Mouse (Mus musculus): Measurements from ENCODE around the gene Arhgap23. TPM values are rescaled to one million over a fixed set of nuclear protein-coding genes. Genes with fewer than 3 reads are reported as not detected.

Arhgap23 gene
- polyA plus RNA-seq, 1 experiment from 2014 or later = 10.9 TPM

DNA sequence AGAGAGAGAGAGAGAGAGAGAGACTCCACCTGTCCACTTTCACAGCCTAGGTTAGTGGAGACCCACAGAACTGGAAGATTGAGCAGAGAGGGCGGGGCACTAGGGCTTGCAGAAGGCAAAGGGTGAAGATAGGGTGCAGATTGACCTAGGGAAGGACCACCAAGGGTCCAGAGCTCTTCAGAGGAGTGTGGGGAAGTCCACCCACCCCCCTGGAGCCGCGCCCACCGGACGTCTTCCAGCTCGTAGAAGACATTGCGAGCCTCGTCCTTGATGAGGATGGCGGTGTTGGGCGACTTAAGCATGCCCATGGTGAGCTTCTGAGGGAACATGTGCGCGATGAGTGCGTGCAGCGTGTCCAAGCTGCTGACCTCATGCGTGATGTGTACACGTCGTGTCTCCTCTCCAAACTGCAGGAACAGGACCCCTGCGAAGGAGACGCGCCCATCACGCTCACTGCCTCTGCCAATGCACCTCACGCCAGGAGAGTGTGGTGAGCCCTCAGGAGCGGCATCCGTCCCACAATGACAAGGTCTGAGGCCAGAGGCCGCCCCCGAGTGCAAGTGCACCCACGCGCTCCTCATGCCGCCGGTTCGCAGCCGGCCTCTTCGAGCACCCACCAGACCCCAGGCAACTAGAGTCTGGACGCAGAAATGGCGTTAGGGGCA is 120.9 kb downstream of the Arhgap23 start:
- peaks cover 30% of the 10 kb centered on the region for H3K4me1 ChIP-seq (replicated peaks; ENCODE audit: control insufficient read depth, insufficient read depth, low read length)
- no peak overlapping the region for H3K9ac ChIP-seq (ENCODE audit: low read depth, low read length)
- no peak for DNase-seq (ENCODE audit: low spot score)
- ATAC-seq (replicated peaks; ENCODE audit: low FRiP score) = no peak
- peaks cover 73% of the 10 kb centered on the region for H3K27me3 ChIP-seq (replicated peaks; ENCODE audit: control insufficient read depth, insufficient read depth, low read length)
- H3K4me2 ChIP-seq = peak overlapping the region; percentile 61
- no peaks in the 10 kb centered on the region for H3K36me3 ChIP-seq (ENCODE audit: control insufficient read depth, insufficient read depth, low read length)
- H3K4me3 ChIP-seq (ENCODE audit: low read depth, low read length) = peak overlapping the region; percentile 36
- WGBS = 11% methylated on average over 35 of the region's 35 CpGs
- H3K27ac ChIP-seq (ENCODE audit: low read depth, low read length) = no peak overlapping the region; the same call in 1 of the 2 replicates
- no peaks in the 10 kb centered on the region for H3K9me3 ChIP-seq (ENCODE audit: control insufficient read depth, low read length)

DNA sequence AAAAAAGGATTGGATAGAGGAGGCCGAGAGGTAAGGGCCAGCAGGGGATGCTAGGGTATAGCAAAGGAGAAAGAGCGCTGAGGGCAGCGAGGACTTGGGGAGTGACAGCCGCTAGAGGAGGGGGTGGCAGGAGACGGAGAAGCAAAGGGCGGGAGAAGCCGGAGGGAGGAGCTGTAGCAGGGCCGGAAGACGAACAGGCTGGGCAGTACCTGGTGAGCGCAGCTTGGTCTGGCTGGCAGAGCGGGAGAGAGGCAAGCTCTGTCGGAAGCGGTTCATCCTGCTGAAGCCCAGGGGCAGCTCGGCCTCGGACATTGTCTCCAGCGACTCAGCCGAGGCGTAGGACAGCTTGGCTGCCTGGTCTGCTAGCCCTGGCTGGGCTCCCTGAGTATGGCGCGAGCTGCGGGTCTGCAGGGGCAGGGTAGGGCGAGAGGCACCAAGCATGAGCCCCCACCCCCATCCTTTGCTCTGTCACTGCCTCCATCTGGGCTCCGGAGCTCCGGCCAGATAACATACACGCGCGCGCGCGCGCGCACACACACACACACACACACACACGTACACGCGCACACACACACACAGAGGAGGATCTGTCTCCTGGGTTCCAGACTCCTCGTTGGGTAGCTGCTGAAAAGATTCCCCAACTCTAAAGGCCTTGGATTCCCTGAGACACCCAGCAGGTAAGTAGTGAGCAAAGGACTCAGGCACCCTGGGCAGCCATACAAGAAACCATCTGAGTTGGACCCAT is 121.7 kb downstream of the Arhgap23 start:
- no peak for DNase-seq (ENCODE audit: low spot score)
- ATAC-seq (replicated peaks; ENCODE audit: low FRiP score) = no peak
- peaks cover 73% of the 10 kb centered on the region for H3K27me3 ChIP-seq (replicated peaks; ENCODE audit: control insufficient read depth, insufficient read depth, low read length)
- peak overlapping the region; percentile 61 for H3K4me2 ChIP-seq
- peaks cover 28% of the 10 kb centered on the region for H3K4me1 ChIP-seq (replicated peaks; ENCODE audit: control insufficient read depth, insufficient read depth, low read length)
- H3K36me3 ChIP-seq (ENCODE audit: control insufficient read depth, insufficient read depth, low read length) = no peaks in the 10 kb centered on the region
- H3K9me3 ChIP-seq (ENCODE audit: control insufficient read depth, low read length) = no peaks in the 10 kb centered on the region
- no peak overlapping the region; the same call in 1 of the 2 replicates for H3K27ac ChIP-seq (ENCODE audit: low read depth, low read length)
- 1% methylated on average over 36 of the region's 36 CpGs for WGBS
- no peak overlapping the region for H3K9ac ChIP-seq (ENCODE audit: low read depth, low read length)
- peak overlapping the region; percentile 36 for H3K4me3 ChIP-seq (ENCODE audit: low read depth, low read length)

DNA sequence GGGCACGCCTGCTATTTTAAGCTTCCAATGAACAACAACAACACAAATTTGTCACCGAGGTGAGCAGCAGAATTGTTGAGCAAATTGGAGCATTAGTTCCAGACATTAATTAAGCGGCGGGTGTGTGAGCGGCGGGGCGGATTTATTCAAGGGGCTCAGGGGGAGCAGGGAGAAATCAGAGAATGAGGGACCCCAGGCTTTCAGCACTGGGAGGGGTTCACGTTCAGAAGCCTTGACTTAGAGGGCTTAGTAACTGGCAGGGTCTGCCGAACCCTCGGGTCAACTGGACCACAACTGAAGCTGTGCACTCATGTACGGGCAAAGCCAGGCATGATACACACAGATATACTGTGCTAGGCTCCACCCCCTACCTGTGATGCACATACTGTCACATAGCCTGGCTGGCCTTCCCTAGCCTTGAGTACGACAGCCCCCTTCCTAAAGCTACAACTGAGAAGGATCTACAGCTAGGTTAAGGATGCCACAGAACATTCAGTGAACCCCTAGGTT is 122.3 kb downstream of the Arhgap23 start:
- Histone ChIP-seq H3K4me1 (replicated peaks; ENCODE audit: control insufficient read depth, insufficient read depth, low read length) (peaks cover 23% of the 10 kb centered on the region), H3K4me2 (peak overlapping the region; percentile 61; the same call in 1 of the 2 replicates), H3K27me3 (replicated peaks; ENCODE audit: control insufficient read depth, insufficient read depth, low read length) (peaks cover 73% of the 10 kb centered on the region), H3K9me3 (ENCODE audit: control insufficient read depth, low read length) (no peaks in the 10 kb centered on the region), H3K27ac (ENCODE audit: low read depth, low read length) (no peak overlapping the region), H3K9ac (ENCODE audit: low read depth, low read length) (no peak overlapping the region), H3K4me3 (ENCODE audit: low read depth, low read length) (no peak overlapping the region), H3K36me3 (ENCODE audit: control insufficient read depth, insufficient read depth, low read length) (no peaks in the 10 kb centered on the region)
- DNase-seq (ENCODE audit: low spot score) (no peak), ATAC-seq (replicated peaks; ENCODE audit: low FRiP score) (no peak)
- 33% methylated on average over 12 of the region's 12 CpGs for WGBS

GRCm38 (mm10) chr11:97539622-97540021 is 124.3 kb downstream of the Arhgap23 start:
- no peaks in the 10 kb centered on the region for H3K9me3 ChIP-seq (ENCODE audit: control insufficient read depth, low read length)
- H3K4me2 ChIP-seq = no peak overlapping the region
- ATAC-seq (replicated peaks; ENCODE audit: low FRiP score) = no peak
- no peak overlapping the region for H3K9ac ChIP-seq (ENCODE audit: low read depth, low read length)
- H3K27me3 ChIP-seq (replicated peaks; ENCODE audit: control insufficient read depth, insufficient read depth, low read length) = peaks cover 71% of the 10 kb centered on the region
- 62% methylated on average over 5 of the region's 5 CpGs for WGBS
- no peak overlapping the region for H3K4me3 ChIP-seq (ENCODE audit: low read depth, low read length)
- no peak overlapping the region for H3K27ac ChIP-seq (ENCODE audit: low read depth, low read length)
- no peaks in the 10 kb centered on the region for H3K36me3 ChIP-seq (ENCODE audit: control insufficient read depth, insufficient read depth, low read length)
- H3K4me1 ChIP-seq (replicated peaks; ENCODE audit: control insufficient read depth, insufficient read depth, low read length) = peaks cover 16% of the 10 kb centered on the region
- DNase-seq (ENCODE audit: low spot score) = no peak

GRCm38 (mm10) chr11:97540136-97540535 is 124.8 kb downstream of the Arhgap23 start:
- Histone ChIP-seq H3K4me2 (no peak overlapping the region), H3K27ac (ENCODE audit: low read depth, low read length) (no peak overlapping the region), H3K36me3 (ENCODE audit: control insufficient read depth, insufficient read depth, low read length) (no peaks in the 10 kb centered on the region), H3K4me3 (ENCODE audit: low read depth, low read length) (no peak overlapping the region), H3K9me3 (ENCODE audit: control insufficient read depth, low read length) (no peaks in the 10 kb centered on the region), H3K9ac (ENCODE audit: low read depth, low read length) (no peak overlapping the region), H3K27me3 (replicated peaks; ENCODE audit: control insufficient read depth, insufficient read depth, low read length) (peaks cover 71% of the 10 kb centered on the region), H3K4me1 (replicated peaks; ENCODE audit: control insufficient read depth, insufficient read depth, low read length) (peaks cover 12% of the 10 kb centered on the region)
- DNase-seq (ENCODE audit: low spot score) (no peak), ATAC-seq (replicated peaks; ENCODE audit: low FRiP score) (no peak)
- 27% methylated on average over 3 of the region's 3 CpGs for WGBS

DNA sequence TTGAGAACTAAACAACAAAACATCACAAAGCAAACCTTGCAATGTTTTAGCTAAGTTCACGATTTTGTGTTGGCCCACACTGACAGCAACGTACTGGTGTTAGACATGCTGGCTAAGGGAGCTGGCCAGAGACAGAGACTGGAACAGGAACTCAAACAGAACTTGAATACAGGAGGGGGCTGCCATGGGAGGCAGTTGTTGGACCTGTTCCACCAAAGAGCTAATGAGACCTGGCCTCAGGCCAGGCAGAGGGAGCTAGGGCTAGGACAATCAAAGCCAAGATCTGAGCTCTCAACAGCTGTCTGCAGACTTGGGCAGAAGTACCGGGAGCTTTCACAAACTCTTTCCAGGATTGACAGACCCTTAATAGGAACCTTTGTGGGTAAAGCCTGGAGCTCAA is 125.3 kb downstream of the Arhgap23 start:
- no peak overlapping the region for H3K27ac ChIP-seq (ENCODE audit: low read depth, low read length)
- ATAC-seq (replicated peaks; ENCODE audit: low FRiP score) = no peak
- peaks cover 71% of the 10 kb centered on the region for H3K27me3 ChIP-seq (replicated peaks; ENCODE audit: control insufficient read depth, insufficient read depth, low read length)
- no peaks in the 10 kb centered on the region for H3K9me3 ChIP-seq (ENCODE audit: control insufficient read depth, low read length)
- no peak overlapping the region for H3K4me3 ChIP-seq (ENCODE audit: low read depth, low read length)
- peaks cover 12% of the 10 kb centered on the region for H3K4me1 ChIP-seq (replicated peaks; ENCODE audit: control insufficient read depth, insufficient read depth, low read length)
- H3K36me3 ChIP-seq (ENCODE audit: control insufficient read depth, insufficient read depth, low read length) = no peaks in the 10 kb centered on the region
- H3K4me2 ChIP-seq = no peak overlapping the region
- no peak for DNase-seq (ENCODE audit: low spot score)
- WGBS = 42% methylated on average over 3 of the region's 3 CpGs
- no peak overlapping the region for H3K9ac ChIP-seq (ENCODE audit: low read depth, low read length)

- WGBS = 77% methylated on average over 22 of the region's 22 CpGs
- H3K27me3 ChIP-seq (replicated peaks; ENCODE audit: control insufficient read depth, insufficient read depth, low read length) = peaks cover 71% of the 10 kb centered on the region
- no peaks in the 10 kb centered on the region for H3K9me3 ChIP-seq (ENCODE audit: control insufficient read depth, low read length)
Observed at GRCm38 (mm10) chr11:97542171-97543150, 127.1 kb downstream of the Arhgap23 start.

GRCm38 (mm10) chr11:97543181-97543733 is 127.9 kb downstream of the Arhgap23 start:
- Histone ChIP-seq H3K27me3 (replicated peaks; ENCODE audit: control insufficient read depth, insufficient read depth, low read length) (peaks cover 72% of the 10 kb centered on the region), H3K36me3 (ENCODE audit: control insufficient read depth, insufficient read depth, low read length) (no peaks in the 10 kb centered on the region), H3K27ac (ENCODE audit: low read depth, low read length) (no peak overlapping the region), H3K4me2 (no peak overlapping the region), H3K9me3 (ENCODE audit: control insufficient read depth, low read length) (no peaks in the 10 kb centered on the region), H3K9ac (ENCODE audit: low read depth, low read length) (no peak overlapping the region), H3K4me1 (replicated peaks; ENCODE audit: control insufficient read depth, insufficient read depth, low read length) (peaks cover 7% of the 10 kb centered on the region), H3K4me3 (ENCODE audit: low read depth, low read length) (no peak overlapping the region)
- 66% methylated on average over 12 of the region's 12 CpGs for WGBS
- no peak for DNase-seq (ENCODE audit: low spot score)
- ATAC-seq (replicated peaks; ENCODE audit: low FRiP score) = no peak

More at GRCm38 (mm10) chr11:97542171-97543150, 127.1 kb downstream of the Arhgap23 start:
- H3K36me3 ChIP-seq (ENCODE audit: control insufficient read depth, insufficient read depth, low read length) = no peaks in the 10 kb centered on the region
- no peak overlapping the region for H3K4me3 ChIP-seq (ENCODE audit: low read depth, low read length)
- H3K9ac ChIP-seq (ENCODE audit: low read depth, low read length) = no peak overlapping the region
- no peak overlapping the region for H3K4me2 ChIP-seq
- peaks cover 7% of the 10 kb centered on the region for H3K4me1 ChIP-seq (replicated peaks; ENCODE audit: control insufficient read depth, insufficient read depth, low read length)
- DNase-seq (ENCODE audit: low spot score) (no peak), ATAC-seq (replicated peaks; ENCODE audit: low FRiP score) (no peak)
- H3K27ac ChIP-seq (ENCODE audit: low read depth, low read length) = no peak overlapping the region

Data from liver, embryonic 11.5 days (tissue).